Comparison of ENCODE assay signal across 22 mouse cellular contexts in genomic region chr12:17058490-17058889, GRCm38 (mm10). TPM values are rescaled to one million over a fixed set of nuclear protein-coding genes. Genes with fewer than 3 reads are reported as not detected.
A peak's percentile ranks its signal among the peaks of the same experiment; 100 is the strongest.
DNase-seq lines count a peak whose midpoint lies in the region; TF ChIP-seq lines count a peak whose summit lies in the region.
"Had no signal": no experiment of that assay in that cellular context is flagged by ENCODE, and none has a peak within 500 bp of the region (broad histone marks: within the 10 kb centered on the region; RNA-seq: fewer than 3 reads in every experiment).

No protein-coding gene starts in this region.

- peaks cover 17% of the 10 kb centered on the region for H3K4me1 ChIP-seq in E14TG2a.4 (replicated peaks; ENCODE audit: low read depth, low read length)
- H3K4me1 ChIP-seq in embryonic facial prominence, embryonic 10.5 days = peaks cover 5% of the 10 kb centered on the region; the same call in 1 of the 2 replicates
- H3K4me1 ChIP-seq: heart, embryonic 12.5 days had no signal

- no peaks in the 10 kb centered on the region for H3K9me3 ChIP-seq in E14TG2a.4 (ENCODE audit: low read length)
- H3K9me3 ChIP-seq in embryonic facial prominence, embryonic 10.5 days = no peaks in the 10 kb centered on the region
- H3K9me3 ChIP-seq: embryonic facial prominence, embryonic 13.5 days; forebrain, embryonic 12.5 days; G1E; heart, embryonic 12.5 days; hindbrain, embryonic 10.5 days had no signal

- intact Hi-C loops in left cerebral cortex, postnatal 14 days (cut with DNase I) = no loop called here

- H3K27me3 ChIP-seq in E14TG2a.4 (ENCODE audit: insufficient read depth, low read length) = peaks cover 2% of the 10 kb centered on the region; the same call in 1 of the 2 replicates
- H3K27me3 ChIP-seq in embryonic facial prominence, embryonic 10.5 days (replicated peaks; ENCODE audit: low read depth, poor library complexity, severe bottlenecking) = no peaks in the 10 kb centered on the region
- H3K27me3 ChIP-seq: CH12.LX; embryonic facial prominence, embryonic 13.5 days; forebrain, embryonic 12.5 days; heart, embryonic 12.5 days; Patski had no signal

- peak; percentile 55 for DNase-seq in R1 (ENCODE audit: low read depth, low spot score)
- DNase-seq in large intestine, adult 2 months (ENCODE audit: low read depth, low spot score) = peak; percentile 14
- no peak for DNase-seq in left cerebral cortex, adult 18-20 months (ENCODE audit: low spot score in 2 of 2)
- no peak for DNase-seq in left cerebral cortex, postnatal 14 days (ENCODE audit: low spot score in 2 of 2)
- DNase-seq in adrenal gland, postnatal 14 days = no peak
- no peak for DNase-seq in embryonic facial prominence, embryonic 10.5 days (ENCODE audit: low spot score)
- DNase-seq: adrenal gland, postnatal 10 days; cerebellum, adult 11-12 months; cerebellum, adult 9-10 months; cerebellum, postnatal 25 days; gastrocnemius, adult 2 months; gastrocnemius, postnatal 25 days had no signal

- TF ChIP-seq CTCF in E14TG2a.4 (conservative IDR thresholded peaks at IDR 0.05; ENCODE audit: low read length) = no peak

- H3K27ac ChIP-seq in embryonic facial prominence, embryonic 10.5 days (replicated peaks) = no peak overlapping the region
- H3K27ac ChIP-seq: embryonic facial prominence, embryonic 13.5 days; forebrain, embryonic 12.5 days; gastrocnemius, adult 2 months; hindbrain, embryonic 10.5 days; hindbrain, embryonic 14.5 days had no signal

- 51% methylated on average over 10 of the region's 10 CpGs for WGBS in large intestine, adult 2 months
- WGBS in embryonic facial prominence, embryonic 10.5 days = 83% methylated on average over 10 of the region's 10 CpGs

- H3K36me3 ChIP-seq in E14TG2a.4 (ENCODE audit: insufficient read depth, low read length) = no peaks in the 10 kb centered on the region
- H3K36me3 ChIP-seq in embryonic facial prominence, embryonic 10.5 days (replicated peaks) = no peaks in the 10 kb centered on the region
- H3K36me3 ChIP-seq: embryonic facial prominence, embryonic 13.5 days; forebrain, embryonic 12.5 days; G1E; heart, embryonic 12.5 days; hindbrain, embryonic 10.5 days had no signal

- 0 out of 2 replicates have a peak overlapping the region, but pooled peaks have one; percentile 26 for H3K4me3 ChIP-seq in E14TG2a.4 (replicated peaks; ENCODE audit: low read length)
- no peak overlapping the region for H3K4me3 ChIP-seq in embryonic facial prominence, embryonic 10.5 days
- H3K4me3 ChIP-seq: embryonic facial prominence, embryonic 13.5 days; forebrain, embryonic 12.5 days; gastrocnemius, adult 2 months; heart, embryonic 12.5 days; hindbrain, embryonic 10.5 days had no signal

RNA-seq across cellular contexts. Expression of gene 2410004P03Rik, which starts 47.0 kb away (rescaled TPM):
- polyA plus RNA-seq in large intestine, adult 2 months (2012; rRNA removed) = 0.19 and 0.52 TPM in 2 replicates
- total RNA-seq in left cerebral cortex, adult 18-20 months (2021) = 1 to 10 TPM in 1 of 2 experiments, under 1 TPM in 1; 0.75 to 1.3 TPM
- total RNA-seq in left cerebral cortex, postnatal 14 days (2021) = under 1 TPM; 0.59 to 0.72 TPM
- total RNA-seq in adrenal gland, postnatal 14 days (2021) = not detected in 2 replicates
- polyA plus RNA-seq in embryonic facial prominence, embryonic 10.5 days (2016; fragmentation: Nextera tagmentation; extraction: Ambion mirVana) = 1.4 and 1.5 TPM in 2 replicates
- total RNA-seq: CH12.LX; gastrocnemius, adult 2 months; gastrocnemius, postnatal 25 days; heart, adult 8-10 months had no signal
- polyA plus RNA-seq: G1E, Patski had no signal

RNA-seq across cellular contexts. Expression of gene Pqlc3, which starts 58.3 kb away (rescaled TPM):
- 37.3 and 75.9 TPM in 2 replicates for polyA plus RNA-seq in large intestine, adult 2 months (2012; rRNA removed)
- total RNA-seq in left cerebral cortex, adult 18-20 months (2021) = 1 to 10 TPM; 1.1 to 1.7 TPM
- 1 to 10 TPM in 1 of 2 experiments, under 1 TPM in 1; 0.97 to 1.3 TPM for total RNA-seq in left cerebral cortex, postnatal 14 days (2021)
- total RNA-seq in adrenal gland, postnatal 14 days (2021) = 5.4 and 5.6 TPM in 2 replicates
- polyA plus RNA-seq in embryonic facial prominence, embryonic 10.5 days (2016; fragmentation: Nextera tagmentation; extraction: Ambion mirVana) = 5.0 and 5.5 TPM in 2 replicates

Comparison
In these comparisons a context has a peak if more than half of its experiments do, and no peak if none do; other contexts are left out.
1. DNase-seq: peak in R1 (single experiment) and large intestine, adult 2 months (single experiment); none in left cerebral cortex, adult 18-20 months (0 of 2), left cerebral cortex, postnatal 14 days (0 of 2), adrenal gland, postnatal 14 days (single experiment) and embryonic facial prominence, embryonic 10.5 days (single experiment).